Mouse (Mus musculus): ENCODE measurements around the gene Gm1113. TPM values are rescaled to one million over a fixed set of nuclear protein-coding genes. Genes with fewer than 3 reads are reported as not detected.

Gene Gm1113
- polyA plus RNA-seq, 1 experiment from 2014 or later: not detected

DNA sequence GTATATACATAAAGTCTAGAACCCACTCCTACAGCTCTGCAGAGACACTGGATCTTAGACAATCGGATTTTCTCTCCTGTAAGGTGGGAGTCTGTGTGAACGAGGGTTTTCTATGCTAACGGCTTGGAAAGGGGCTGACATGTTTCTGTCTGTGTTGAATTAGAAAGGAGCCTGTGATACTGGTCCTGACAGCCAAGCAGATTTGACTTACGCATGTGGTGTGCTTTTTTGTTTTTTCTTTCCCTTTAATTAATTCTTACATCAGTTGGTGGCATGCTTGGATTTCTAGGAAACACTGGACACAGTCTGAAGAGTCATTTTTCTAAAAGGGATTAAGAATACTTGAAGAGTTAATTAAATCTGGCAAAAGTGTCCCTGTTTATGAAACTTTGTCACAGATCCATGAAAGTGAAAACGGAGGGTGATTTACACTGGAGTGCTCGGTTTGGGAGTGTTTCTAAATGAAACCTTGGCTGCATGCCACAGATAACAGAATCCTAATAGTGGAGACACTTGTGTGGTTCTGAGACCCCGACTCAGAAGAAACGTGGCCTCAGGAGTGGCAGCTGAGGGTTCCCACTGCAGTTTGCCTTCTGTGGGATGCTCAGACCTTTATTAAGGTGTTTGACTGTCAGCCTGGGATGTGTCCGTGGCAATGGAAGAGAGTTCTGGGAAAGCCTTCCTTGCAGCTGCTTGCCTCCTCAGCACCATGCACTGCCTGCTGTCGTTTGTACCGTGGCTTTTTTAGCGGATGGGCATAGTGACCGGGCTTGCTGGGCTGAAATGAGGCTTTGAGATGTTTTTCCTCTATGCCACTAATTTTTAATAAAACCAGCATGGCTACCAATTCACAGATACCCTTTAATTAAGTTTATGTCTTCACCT is 35.8 kb downstream of the Gm1113 start:
- Histone ChIP-seq H3K9ac (ENCODE audit: low read length) (no peak overlapping the region), H3K27ac (ENCODE audit: low read depth) (no peak overlapping the region), H3K4me3 (ENCODE audit: low read depth, low read length) (no peak overlapping the region), H3K9me3 (ENCODE audit: control insufficient read depth, low read length) (no peaks in the 10 kb centered on the region), H3K36me3 (ENCODE audit: control insufficient read depth, insufficient read depth, low read length) (peaks cover 66% of the 10 kb centered on the region), H3K27me3 (replicated peaks; ENCODE audit: control insufficient read depth, insufficient read depth, low read length) (no peaks in the 10 kb centered on the region), H3K4me2 (ENCODE audit: low read length) (no peak overlapping the region), H3K4me1 (replicated peaks; ENCODE audit: control insufficient read depth, insufficient read depth, low read length) (no peaks in the 10 kb centered on the region)
- WGBS: 67% methylated on average over 13 of the region's 13 CpGs
- DNase-seq (ENCODE audit: low spot score) (no peak), ATAC-seq (replicated peaks; ENCODE audit: low FRiP score, low TSS enrichment, low read depth) (no peak)

DNA sequence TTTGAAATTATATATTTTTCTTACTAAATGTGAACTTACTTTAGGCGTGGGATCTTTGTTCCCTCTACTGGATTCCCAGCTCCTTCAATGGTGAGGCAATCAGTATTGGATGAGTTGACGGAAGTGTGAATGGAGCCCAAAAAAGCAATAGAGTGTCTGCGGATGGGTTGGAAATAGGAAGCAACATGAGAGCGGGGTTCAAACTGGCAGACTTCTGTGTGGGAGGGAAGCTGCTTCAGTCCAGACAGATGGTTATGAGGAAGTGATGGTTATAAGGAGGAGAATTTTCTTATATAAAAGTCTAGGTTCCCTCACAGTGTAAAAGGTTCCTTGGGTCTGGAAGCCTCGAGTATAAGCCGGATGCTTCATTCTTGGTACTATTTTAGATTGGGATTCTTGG is 38.6 kb downstream of the Gm1113 start:
- H3K27me3 ChIP-seq (replicated peaks; ENCODE audit: control insufficient read depth, insufficient read depth, low read length): no peaks in the 10 kb centered on the region
- peaks cover 60% of the 10 kb centered on the region for H3K36me3 ChIP-seq (ENCODE audit: control insufficient read depth, insufficient read depth, low read length)
- H3K4me1 ChIP-seq (replicated peaks; ENCODE audit: control insufficient read depth, insufficient read depth, low read length): no peaks in the 10 kb centered on the region
- DNase-seq (ENCODE audit: low spot score) (no peak), ATAC-seq (replicated peaks; ENCODE audit: low FRiP score, low TSS enrichment, low read depth) (no peak)
- H3K9ac ChIP-seq (ENCODE audit: low read length): no peak overlapping the region
- H3K9me3 ChIP-seq (ENCODE audit: control insufficient read depth, low read length): no peaks in the 10 kb centered on the region
- WGBS: 92% methylated on average over 6 of the region's 6 CpGs
- no peak overlapping the region for H3K4me2 ChIP-seq (ENCODE audit: low read length)
- H3K27ac ChIP-seq (ENCODE audit: low read depth): no peak overlapping the region
- H3K4me3 ChIP-seq (ENCODE audit: low read depth, low read length): no peak overlapping the region

DNA sequence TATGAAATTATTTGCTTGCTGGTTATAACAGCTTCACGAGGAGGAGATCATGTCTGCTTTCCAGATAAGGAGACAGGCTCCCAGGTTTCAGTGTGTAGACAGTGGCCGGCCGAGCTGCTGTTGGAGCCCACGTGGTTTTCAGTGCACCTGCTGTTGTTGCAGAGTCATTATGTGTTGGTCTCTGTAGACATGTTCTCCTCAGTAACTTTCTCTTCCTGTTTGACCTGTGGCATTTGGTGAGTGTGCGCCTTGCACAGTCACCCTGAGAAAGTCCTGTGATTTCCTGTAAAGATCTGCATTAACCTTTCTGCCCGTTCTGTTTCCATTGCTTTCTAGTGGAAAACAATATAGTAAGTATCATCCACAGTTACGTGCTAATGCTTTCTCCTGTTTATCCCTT is 42.7 kb downstream of the Gm1113 start:
- DNase-seq (ENCODE audit: low spot score) (no peak), ATAC-seq (replicated peaks; ENCODE audit: low FRiP score, low TSS enrichment, low read depth) (no peak)
- 89% methylated on average over 7 of the region's 7 CpGs for WGBS
- Histone ChIP-seq H3K9me3 (ENCODE audit: control insufficient read depth, low read length) (no peaks in the 10 kb centered on the region), H3K4me2 (ENCODE audit: low read length) (no peak overlapping the region), H3K27ac (ENCODE audit: low read depth) (no peak overlapping the region), H3K4me3 (ENCODE audit: low read depth, low read length) (no peak overlapping the region), H3K9ac (ENCODE audit: low read length) (no peak overlapping the region), H3K27me3 (replicated peaks; ENCODE audit: control insufficient read depth, insufficient read depth, low read length) (no peaks in the 10 kb centered on the region), H3K4me1 (replicated peaks; ENCODE audit: control insufficient read depth, insufficient read depth, low read length) (no peaks in the 10 kb centered on the region), H3K36me3 (ENCODE audit: control insufficient read depth, insufficient read depth, low read length) (peaks cover 71% of the 10 kb centered on the region)

DNA sequence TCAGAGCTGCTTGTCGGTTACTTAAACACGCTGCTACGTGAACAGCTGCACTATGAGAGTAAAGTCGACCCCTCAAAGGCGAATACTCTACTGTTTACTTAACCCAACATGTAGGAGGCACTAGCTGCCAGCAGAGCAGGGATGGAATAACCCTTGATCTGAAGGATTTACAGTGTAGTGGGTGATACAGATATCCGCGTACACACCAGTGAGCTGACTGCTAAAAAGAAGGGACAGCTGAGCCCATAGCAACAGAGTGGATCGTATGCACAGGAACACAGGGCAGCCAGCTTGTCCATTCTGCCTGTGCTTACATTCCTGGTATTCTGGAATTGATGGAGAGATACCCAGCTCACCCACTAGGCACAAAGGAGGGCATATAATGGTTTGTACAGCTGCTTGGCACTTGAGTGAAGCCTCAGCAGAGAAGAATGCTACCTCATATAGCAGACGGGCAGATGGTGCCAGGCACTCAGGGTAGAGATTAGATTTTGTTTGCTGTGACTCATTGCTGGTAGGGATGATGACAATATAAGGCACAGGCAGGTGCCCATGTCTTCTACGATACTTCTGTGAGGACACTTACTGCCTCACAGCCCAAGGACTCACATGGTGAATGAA is 43.9 kb downstream of the Gm1113 start:
- peaks cover 70% of the 10 kb centered on the region for H3K36me3 ChIP-seq (ENCODE audit: control insufficient read depth, insufficient read depth, low read length)
- no peak overlapping the region for H3K9ac ChIP-seq (ENCODE audit: low read length)
- DNase-seq (ENCODE audit: low spot score) (no peak), ATAC-seq (replicated peaks; ENCODE audit: low FRiP score, low TSS enrichment, low read depth) (0 out of 2 replicates have a peak, but pooled peaks have one; percentile 18)
- H3K9me3 ChIP-seq (ENCODE audit: control insufficient read depth, low read length): no peaks in the 10 kb centered on the region
- H3K27ac ChIP-seq (ENCODE audit: low read depth): no peak overlapping the region
- H3K4me1 ChIP-seq (replicated peaks; ENCODE audit: control insufficient read depth, insufficient read depth, low read length): no peaks in the 10 kb centered on the region
- 62% methylated on average over 10 of the region's 10 CpGs for WGBS
- no peak overlapping the region for H3K4me2 ChIP-seq (ENCODE audit: low read length)
- H3K27me3 ChIP-seq (replicated peaks; ENCODE audit: control insufficient read depth, insufficient read depth, low read length): no peaks in the 10 kb centered on the region
- no peak overlapping the region for H3K4me3 ChIP-seq (ENCODE audit: low read depth, low read length)

DNA sequence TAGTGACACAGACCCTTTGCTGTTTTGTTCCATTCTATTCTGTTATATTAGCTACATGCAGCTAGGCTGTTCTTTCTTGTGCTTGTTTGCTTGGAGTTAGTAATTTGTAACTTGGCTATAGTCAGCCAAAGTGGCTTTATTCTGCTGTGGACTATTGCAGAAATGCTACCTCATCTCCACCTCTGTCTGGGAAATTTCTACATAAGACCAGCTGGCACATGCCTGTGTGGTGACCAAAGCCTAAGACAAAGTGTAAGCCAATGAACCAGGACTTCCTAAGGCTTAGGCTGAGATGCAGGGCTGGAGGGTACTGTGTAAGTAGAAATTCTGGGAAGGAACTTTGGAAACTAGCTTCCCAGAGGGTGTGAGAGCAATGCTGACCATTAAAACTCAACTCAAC is 49.2 kb downstream of the Gm1113 start:
- Histone ChIP-seq H3K4me1 (replicated peaks; ENCODE audit: control insufficient read depth, insufficient read depth, low read length) (0 out of 2 replicates have a peak, but pooled peaks cover 4% of the 10 kb centered on the region), H3K27me3 (replicated peaks; ENCODE audit: control insufficient read depth, insufficient read depth, low read length) (no peaks in the 10 kb centered on the region), H3K9ac (ENCODE audit: low read length) (no peak overlapping the region), H3K27ac (ENCODE audit: low read depth) (no peak overlapping the region), H3K4me2 (ENCODE audit: low read length) (no peak overlapping the region), H3K36me3 (ENCODE audit: control insufficient read depth, insufficient read depth, low read length) (peaks cover 41% of the 10 kb centered on the region), H3K9me3 (ENCODE audit: control insufficient read depth, low read length) (no peaks in the 10 kb centered on the region), H3K4me3 (ENCODE audit: low read depth, low read length) (no peak overlapping the region)
- no peak for ATAC-seq (replicated peaks; ENCODE audit: low FRiP score, low TSS enrichment, low read depth)
- DNase-seq (ENCODE audit: low spot score): no peak

DNA sequence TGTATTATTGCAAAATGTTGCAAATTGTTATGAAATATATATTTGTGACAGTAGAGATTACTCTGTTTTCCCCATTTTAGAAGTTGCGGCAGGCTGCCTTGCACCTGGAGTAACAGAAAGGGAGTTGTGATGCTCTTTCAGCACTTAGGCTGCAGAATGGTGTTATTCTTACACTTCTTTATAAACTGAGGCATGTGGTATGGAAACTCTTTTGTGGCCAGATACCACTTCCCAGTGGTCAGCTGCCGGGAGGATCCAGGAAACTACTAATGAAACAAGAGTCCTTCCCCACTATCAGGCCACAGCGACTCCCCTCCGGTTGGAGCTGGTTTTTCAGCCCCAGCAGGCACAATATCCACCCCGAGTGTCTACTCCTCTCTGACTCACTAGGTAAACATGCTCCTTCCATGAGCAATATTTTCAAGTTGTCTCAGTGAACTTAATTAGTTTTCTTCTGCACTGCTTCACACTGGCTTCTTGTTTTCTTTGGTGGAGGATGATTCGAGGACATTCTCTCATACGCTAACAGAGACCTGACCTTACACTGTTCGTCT is 50.7 kb downstream of the Gm1113 start:
- no peaks in the 10 kb centered on the region for H3K27me3 ChIP-seq (replicated peaks; ENCODE audit: control insufficient read depth, insufficient read depth, low read length)
- 42% methylated on average over 8 of the region's 8 CpGs for WGBS
- H3K4me2 ChIP-seq (ENCODE audit: low read length): no peak overlapping the region
- H3K9ac ChIP-seq (ENCODE audit: low read length): no peak overlapping the region
- DNase-seq (ENCODE audit: low spot score): no peak
- H3K36me3 ChIP-seq (ENCODE audit: control insufficient read depth, insufficient read depth, low read length): peaks cover 38% of the 10 kb centered on the region
- ATAC-seq (replicated peaks; ENCODE audit: low FRiP score, low TSS enrichment, low read depth): peak; percentile 75; the same call in 1 of the 2 replicates
- no peaks in the 10 kb centered on the region for H3K9me3 ChIP-seq (ENCODE audit: control insufficient read depth, low read length)
- no peak overlapping the region for H3K4me3 ChIP-seq (ENCODE audit: low read depth, low read length)
- H3K4me1 ChIP-seq (replicated peaks; ENCODE audit: control insufficient read depth, insufficient read depth, low read length): 0 out of 2 replicates have a peak, but pooled peaks cover 4% of the 10 kb centered on the region
- H3K27ac ChIP-seq (ENCODE audit: low read depth): peak overlapping the region; percentile 7; the same call in 1 of the 2 replicates

DNA sequence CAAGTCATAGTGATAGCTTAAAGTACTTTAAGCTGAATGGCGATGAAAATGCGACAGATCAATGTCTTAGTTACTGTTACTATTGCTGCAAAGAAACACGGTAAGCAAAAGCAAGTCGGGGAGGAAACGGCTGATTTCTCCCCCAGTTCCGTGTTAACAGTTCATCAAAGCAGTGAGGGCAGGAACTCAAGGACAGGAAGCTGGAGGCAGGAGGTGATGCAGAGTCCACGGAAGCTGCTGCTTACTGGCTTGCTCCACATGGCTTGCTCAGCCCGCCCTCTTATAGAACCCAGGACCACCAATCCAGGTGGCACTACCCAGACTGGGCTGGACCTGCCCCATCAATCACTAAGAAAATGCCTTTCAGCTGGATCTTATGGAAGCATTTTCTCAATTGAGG is 58.5 kb downstream of the Gm1113 start:
- Histone ChIP-seq H3K9ac (ENCODE audit: low read length) (no peak overlapping the region), H3K36me3 (ENCODE audit: control insufficient read depth, insufficient read depth, low read length) (peaks cover 83% of the 10 kb centered on the region), H3K4me1 (replicated peaks; ENCODE audit: control insufficient read depth, insufficient read depth, low read length) (no peaks in the 10 kb centered on the region), H3K4me2 (ENCODE audit: low read length) (no peak overlapping the region), H3K27me3 (replicated peaks; ENCODE audit: control insufficient read depth, insufficient read depth, low read length) (no peaks in the 10 kb centered on the region), H3K27ac (ENCODE audit: low read depth) (no peak overlapping the region), H3K9me3 (ENCODE audit: control insufficient read depth, low read length) (no peaks in the 10 kb centered on the region), H3K4me3 (ENCODE audit: low read depth, low read length) (no peak overlapping the region)
- ATAC-seq (replicated peaks; ENCODE audit: low FRiP score, low TSS enrichment, low read depth) (no peak), DNase-seq (ENCODE audit: low spot score) (no peak)
- 78% methylated on average over 8 of the region's 8 CpGs for WGBS

All from intestine, embryonic 14.5 days (tissue).